Mouse (Mus musculus): Measurements from ENCODE around the gene Hecw1. TPM values are rescaled to one million over a fixed set of nuclear protein-coding genes. Genes with fewer than 3 reads are reported as not detected.
A peak's percentile ranks its signal among the peaks of the same experiment; 100 is the strongest.
"Not testable (repeated sequence)": the region's sequence is repeated elsewhere in the genome, so short reads cannot be mapped to it uniquely, and the experiment has no call there.

Gene Hecw1
- polyA plus RNA-seq, 1 experiment from 2014 or later, result 0.12 TPM

GRCm38 (mm10) chr13:14271476-14271875 is 251.6 kb downstream of the Hecw1 start:
- ATAC-seq (ENCODE audit: insufficient read depth) (no peak), DNase-seq (no peak)
- no peak for TF ChIP-seq CTCF (IDR thresholded peaks at IDR 0.05; ENCODE audit: low read depth)
- Histone ChIP-seq H3K9ac (no peak overlapping the region), H3K4me1 (ENCODE audit: insufficient read depth) (no peaks in the 10 kb centered on the region), H3K4me3 (ENCODE audit: low read depth, low read length) (no peak overlapping the region), H3K9me3 (ENCODE audit: low read depth, low read length) (no peaks in the 10 kb centered on the region), H3K27ac (ENCODE audit: low read depth) (no peak overlapping the region), H3K36me3 (ENCODE audit: insufficient read depth) (no peaks in the 10 kb centered on the region), H3K27me3 (ENCODE audit: insufficient read depth, low read length) (no peaks in the 10 kb centered on the region), H3K4me2 (no peak overlapping the region)

- H3K36me3 ChIP-seq (ENCODE audit: insufficient read depth); ATAC-seq (ENCODE audit: insufficient read depth); H3K27me3 ChIP-seq (ENCODE audit: insufficient read depth, low read length); H3K4me1 ChIP-seq (ENCODE audit: insufficient read depth); DNase-seq; H3K9ac ChIP-seq; H3K9me3 ChIP-seq (ENCODE audit: low read depth, low read length); H3K4me2 ChIP-seq; H3K27ac ChIP-seq (ENCODE audit: low read depth); H3K4me3 ChIP-seq (ENCODE audit: low read depth, low read length): not testable (repeated sequence)
- WGBS, result 32% methylated on average over 8 of the region's 9 CpGs
Measured at GRCm38 (mm10) chr13:14260939-14261338, 262.1 kb downstream of the Hecw1 start.

GRCm38 (mm10) chr13:14245946-14246345 is 277.1 kb downstream of the Hecw1 start:
- Histone ChIP-seq H3K27ac (ENCODE audit: low read depth) (no peak overlapping the region), H3K9me3 (ENCODE audit: low read depth, low read length) (no peaks in the 10 kb centered on the region), H3K4me1 (ENCODE audit: insufficient read depth) (no peaks in the 10 kb centered on the region), H3K4me3 (ENCODE audit: low read depth, low read length) (no peak overlapping the region), H3K36me3 (ENCODE audit: insufficient read depth) (no peaks in the 10 kb centered on the region), H3K9ac (no peak overlapping the region), H3K27me3 (ENCODE audit: insufficient read depth, low read length) (no peaks in the 10 kb centered on the region), H3K4me2 (no peak overlapping the region)
- ATAC-seq (ENCODE audit: insufficient read depth), result no peak
- DNase-seq, result peak; percentile 3
- 54% methylated on average over 2 of the region's 2 CpGs for WGBS
- TF ChIP-seq CTCF (IDR thresholded peaks at IDR 0.05; ENCODE audit: low read depth), result no peak

GRCm38 (mm10) chr13:14179669-14180068 is 343.4 kb downstream of the Hecw1 start:
- DNase-seq, result no peak

GRCm38 (mm10) chr13:14177989-14178388 is 345.0 kb downstream of the Hecw1 start:
- Histone ChIP-seq H3K27ac (ENCODE audit: low read depth) (no peak overlapping the region), H3K4me1 (ENCODE audit: insufficient read depth) (no peaks in the 10 kb centered on the region), H3K27me3 (ENCODE audit: insufficient read depth, low read length) (no peaks in the 10 kb centered on the region), H3K4me2 (no peak overlapping the region), H3K36me3 (ENCODE audit: insufficient read depth) (peaks cover 17% of the 10 kb centered on the region; the same call in 1 of the 2 replicates), H3K9ac (no peak overlapping the region), H3K4me3 (ENCODE audit: low read depth, low read length) (no peak overlapping the region), H3K9me3 (ENCODE audit: low read depth, low read length) (no peaks in the 10 kb centered on the region)
- 89% methylated on average over 1 of the region's 1 CpGs for WGBS
- ATAC-seq (ENCODE audit: insufficient read depth) (no peak; the same call in 1 of the 2 replicates), DNase-seq (peak; percentile 23)
- TF ChIP-seq CTCF (IDR thresholded peaks at IDR 0.05; ENCODE audit: low read depth), result peak; percentile 44

More at GRCm38 (mm10) chr13:14179669-14180068, 343.4 kb downstream of the Hecw1 start:
- no peak for TF ChIP-seq CTCF (IDR thresholded peaks at IDR 0.05; ENCODE audit: low read depth)
- H3K27ac ChIP-seq (ENCODE audit: low read depth), result no peak overlapping the region
- H3K9ac ChIP-seq, result no peak overlapping the region
- no peak overlapping the region for H3K4me3 ChIP-seq (ENCODE audit: low read depth, low read length)
- WGBS, result 75% methylated on average over 3 of the region's 3 CpGs
- H3K36me3 ChIP-seq (ENCODE audit: insufficient read depth), result peaks cover 24% of the 10 kb centered on the region; the same call in 1 of the 2 replicates
- ATAC-seq (ENCODE audit: insufficient read depth), result no peak
- no peaks in the 10 kb centered on the region for H3K27me3 ChIP-seq (ENCODE audit: insufficient read depth, low read length)
- H3K4me2 ChIP-seq, result no peak overlapping the region
- no peaks in the 10 kb centered on the region for H3K4me1 ChIP-seq (ENCODE audit: insufficient read depth)
- H3K9me3 ChIP-seq (ENCODE audit: low read depth, low read length), result no peaks in the 10 kb centered on the region

Other genes with a start within 250 kb of the Hecw1 start
- 101 and 109 TPM in 2 replicates for gene Mrpl32, start 89.9 kb upstream of the Hecw1 start, polyA plus RNA-seq (2014; fragmentation: Nextera tagmentation; extraction: Ambion mirVana)
- gene Psma2, start 90.0 kb upstream of the Hecw1 start, polyA plus RNA-seq (2014; fragmentation: Nextera tagmentation; extraction: Ambion mirVana), result 198 and 212 TPM in 2 replicates
- 24.8 and 26.8 TPM in 2 replicates for gene AW209491, start 106.9 kb upstream of the Hecw1 start, polyA plus RNA-seq (2014; fragmentation: Nextera tagmentation; extraction: Ambion mirVana)

All from lung, embryonic 14.5 days (tissue).